In genomic region chr11:23895060-23895426, GRCm38 (mm10) we compare ENCODE assay signal across 8 mouse cellular contexts. TPM values are rescaled to one million over a fixed set of nuclear protein-coding genes. Genes with fewer than 3 reads are reported as not detected.
DNase-seq lines count a peak whose midpoint lies in the region; ATAC-seq and TF ChIP-seq lines count a peak whose summit lies in the region.

Gene Papolg, minus strand, starts transcription at chr11:23895253.

- peaks cover 20% of the 10 kb centered on the region for H3K36me3 ChIP-seq in hindbrain, embryonic 10.5 days
- 0 out of 2 replicates have a peak, but pooled peaks cover 5% of the 10 kb centered on the region for H3K36me3 ChIP-seq in lung, postnatal 0 days (ENCODE audit: insufficient read depth, low read length)

- H3K9me3 ChIP-seq in hindbrain, embryonic 10.5 days = no peaks in the 10 kb centered on the region
- no peaks in the 10 kb centered on the region for H3K9me3 ChIP-seq in lung, postnatal 0 days (ENCODE audit: low read length)

- peak; percentile 100 for ATAC-seq in frontal cortex, adult (ENCODE audit: low TSS enrichment)
- peak; percentile 100 for ATAC-seq in lung, postnatal 0 days

- no peak for TF ChIP-seq CTCF in lung, postnatal 0 days (IDR thresholded peaks at IDR 0.05)

- peak within 1 kb of the TSS; percentile 99 for H3K4me3 ChIP-seq in hindbrain, embryonic 10.5 days
- peak within 1 kb of the TSS; percentile 96 for H3K4me3 ChIP-seq in lung, postnatal 0 days (ENCODE audit: low read depth, low read length)

- TF ChIP-seq EP300 in lung, postnatal 0 days (IDR thresholded peaks at IDR 0.05) = no peak

- H3K4me2 ChIP-seq in lung, postnatal 0 days (replicated peaks; ENCODE audit: low read depth, low read length) = peak within 1 kb of the TSS; percentile 89

- under 1% methylated on average over 21 of the region's 21 CpGs for WGBS in hindbrain, embryonic 10.5 days
- under 1% methylated on average over 21 of the region's 21 CpGs for WGBS in lung, postnatal 0 days

- H3K27me3 ChIP-seq in hindbrain, embryonic 10.5 days (ENCODE audit: insufficient read depth, poor library complexity, severe bottlenecking) = peaks cover 8% of the 10 kb centered on the region; the same call in 1 of the 2 replicates
- H3K27me3 ChIP-seq in lung, postnatal 0 days (replicated peaks; ENCODE audit: insufficient read depth, low read length) = no peaks in the 10 kb centered on the region

- DNase-seq in MN1 (ENCODE audit: low spot score) = peak; percentile 94
- peak; percentile 90 for DNase-seq in cerebellum, adult 9-10 months
- DNase-seq in hindbrain, embryonic 10.5 days (ENCODE audit: low spot score) = peak; percentile 93
- DNase-seq in layer of hippocampus, adult 9-11 months = peak; percentile 92
- peak; percentile 95 for DNase-seq in lung, postnatal 0 days (ENCODE audit: low spot score)
- peak; percentile 83 for DNase-seq in ovary, postnatal 14 days (ENCODE audit: low spot score)
- DNase-seq in thymus, postnatal 14 days = peak; percentile 96

- H3K4me1 ChIP-seq in hindbrain, embryonic 10.5 days (replicated peaks) = peaks cover 13% of the 10 kb centered on the region
- no peaks in the 10 kb centered on the region for H3K4me1 ChIP-seq in lung, postnatal 0 days (ENCODE audit: insufficient read depth, low read depth, low read length)

- peak within 1 kb of the TSS; percentile 84 for H3K9ac ChIP-seq in lung, postnatal 0 days (replicated peaks; ENCODE audit: low read depth)

- peak within 1 kb of the TSS; percentile 96 for H3K27ac ChIP-seq in hindbrain, embryonic 10.5 days
- H3K27ac ChIP-seq in lung, postnatal 0 days (ENCODE audit: low read length) = peak within 1 kb of the TSS; percentile 88

RNA-seq across cellular contexts. Expression of gene Papolg, which starts in this region (rescaled TPM):
- polyA plus RNA-seq in hindbrain, embryonic 10.5 days (2016; fragmentation: Nextera tagmentation; extraction: Ambion mirVana) = 17.2 and 17.5 TPM in 2 replicates
- polyA plus RNA-seq in lung, postnatal 0 days (2015; fragmentation: Nextera tagmentation; extraction: Ambion mirVana) = 7.3 and 7.4 TPM in 2 replicates

Comparison
In these comparisons a context has a peak if more than half of its experiments do, and no peak if none do; other contexts are left out.
1. Peak in every context shown above with its lines: DNase-seq, ATAC-seq, H3K4me3 ChIP-seq and H3K27ac ChIP-seq.